Mouse (Mus musculus) forelimb bud, embryonic 11.5 days (tissue): Measurements from ENCODE around the gene Hand2.
A peak's percentile ranks its signal among the peaks of the same experiment; 100 is the strongest.

Experiments used
- DNase-seq: peaks from one replicate; pipeline ENCODE4 v3.0.0-alpha.2; 2012; ENCODE audit warnings: low read depth, low spot score

Hand2 gene

GRCm38 (mm10) chr8:57324671-57325070 is 3.9 kb downstream of the Hand2 start:
- no peak for DNase-seq

GRCm38 (mm10) chr8:57325111-57325891 is 4.5 kb downstream of the Hand2 start:
- no peak for DNase-seq

GRCm38 (mm10) chr8:57326091-57327065 is 5.6 kb downstream of the Hand2 start:
- DNase-seq: no peak

- no peak for DNase-seq
Measured at GRCm38 (mm10) chr8:57327281-57328160, 6.7 kb downstream of the Hand2 start.

- peak; percentile 89 for DNase-seq
Measured at GRCm38 (mm10) chr8:57328161-57328920, 7.6 kb downstream of the Hand2 start.

- no peak for DNase-seq
Measured at GRCm38 (mm10) chr8:57328931-57329341, 8.2 kb downstream of the Hand2 start.

GRCm38 (mm10) chr8:57330106-57330505 is 9.3 kb downstream of the Hand2 start:
- no peak for DNase-seq

GRCm38 (mm10) chr8:57331727-57332630 is 11.2 kb downstream of the Hand2 start:
- DNase-seq: no peak

GRCm38 (mm10) chr8:57332676-57333482 is 12.1 kb downstream of the Hand2 start:
- DNase-seq: no peak

GRCm38 (mm10) chr8:57333483-57333770 is 12.6 kb downstream of the Hand2 start:
- no peak for DNase-seq

GRCm38 (mm10) chr8:57333795-57334551 is 13.2 kb downstream of the Hand2 start:
- DNase-seq: no peak

GRCm38 (mm10) chr8:57334714-57335113 is 13.9 kb downstream of the Hand2 start:
- no peak for DNase-seq

- no peak for DNase-seq
Measured at GRCm38 (mm10) chr8:57337271-57338030, 16.7 kb downstream of the Hand2 start.

- no peak for DNase-seq
Measured at GRCm38 (mm10) chr8:57339711-57340650, 19.2 kb downstream of the Hand2 start.

GRCm38 (mm10) chr8:57340840-57341540 is 20.2 kb downstream of the Hand2 start:
- DNase-seq: no peak

- no peak for DNase-seq
Measured at GRCm38 (mm10) chr8:57341541-57341840, 20.7 kb downstream of the Hand2 start.
